In the genomic region with DNA sequence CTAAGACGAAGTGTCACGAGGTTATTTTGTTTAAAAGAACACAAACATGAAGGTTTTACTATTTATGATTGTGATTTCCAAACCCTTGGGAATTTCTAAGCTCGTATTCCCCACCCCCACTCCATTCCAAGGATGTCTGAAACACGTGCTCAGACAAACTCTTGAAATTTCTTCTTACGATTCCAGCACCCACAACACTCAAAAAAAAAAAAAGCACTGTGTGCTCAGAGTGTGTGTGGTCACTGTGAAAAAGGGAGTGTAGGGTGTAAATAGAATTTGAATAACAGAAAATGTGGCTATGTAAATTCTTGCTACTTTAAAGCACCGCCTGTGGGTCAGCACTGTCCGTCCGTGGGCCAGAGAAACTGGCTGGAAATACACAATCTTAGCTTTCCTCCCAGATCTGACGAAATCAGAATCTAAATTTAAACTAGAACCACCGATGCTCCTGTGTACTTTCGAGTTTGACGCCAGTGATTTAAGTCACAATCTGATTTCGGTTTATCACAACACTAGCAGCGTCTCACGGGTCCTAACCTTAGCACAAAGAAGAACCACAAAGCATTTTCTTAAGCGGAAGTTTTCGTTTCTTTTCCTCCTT, we compare ENCODE assay signal across 8 mouse cellular contexts. TPM values are rescaled to one million over a fixed set of nuclear protein-coding genes. Genes with fewer than 3 reads are reported as not detected.
DNase-seq lines count a peak whose midpoint lies in the region; ATAC-seq lines count a peak whose summit lies in the region.

No protein-coding gene starts in this region.

- H3K4me2 ChIP-seq in embryonic facial prominence, embryonic 12.5 days (replicated peaks) = peak overlapping the region; percentile 45
- peak overlapping the region; percentile 43 for H3K4me2 ChIP-seq in intestine, embryonic 16.5 days (ENCODE audit: low read depth, low read length)
- peak overlapping the region; percentile 45 for H3K4me2 ChIP-seq in midbrain, embryonic 11.5 days

- peak overlapping the region; percentile 75 for H3K9ac ChIP-seq in embryonic facial prominence, embryonic 12.5 days
- peak overlapping the region; percentile 83 for H3K9ac ChIP-seq in intestine, embryonic 16.5 days (ENCODE audit: low read depth, low read length)
- H3K9ac ChIP-seq in midbrain, embryonic 11.5 days (ENCODE audit: low read length) = peak overlapping the region; percentile 80

- H3K9me3 ChIP-seq in embryonic facial prominence, embryonic 12.5 days = no peaks in the 10 kb centered on the region
- H3K9me3 ChIP-seq in intestine, embryonic 16.5 days (ENCODE audit: control insufficient read depth, low read length) = no peaks in the 10 kb centered on the region
- no peaks in the 10 kb centered on the region for H3K9me3 ChIP-seq in midbrain, embryonic 11.5 days (ENCODE audit: control insufficient read depth, low read length)

- H3K27ac ChIP-seq in embryonic facial prominence, embryonic 12.5 days = peak overlapping the region; percentile 94
- H3K27ac ChIP-seq in intestine, embryonic 16.5 days (ENCODE audit: low read length) = peak overlapping the region; percentile 90
- H3K27ac ChIP-seq in midbrain, embryonic 11.5 days (ENCODE audit: low read depth, low read length) = peak overlapping the region; percentile 65; the same call in 1 of the 2 replicates

- no peaks in the 10 kb centered on the region for H3K4me1 ChIP-seq in embryonic facial prominence, embryonic 12.5 days
- H3K4me1 ChIP-seq in intestine, embryonic 16.5 days (ENCODE audit: control insufficient read depth, insufficient read depth, low read length) = no peaks in the 10 kb centered on the region; the same call in 1 of the 2 replicates
- H3K4me1 ChIP-seq in midbrain, embryonic 11.5 days (ENCODE audit: control insufficient read depth, insufficient read depth, low read length) = 0 out of 2 replicates have a peak, but pooled peaks cover 3% of the 10 kb centered on the region

- 15% methylated on average over 17 of the region's 17 CpGs for WGBS in embryonic facial prominence, embryonic 12.5 days
- 19% methylated on average over 17 of the region's 17 CpGs for WGBS in intestine, embryonic 16.5 days
- WGBS in midbrain, embryonic 11.5 days = 28% methylated on average over 17 of the region's 17 CpGs

- no peaks in the 10 kb centered on the region for H3K27me3 ChIP-seq in embryonic facial prominence, embryonic 12.5 days
- no peaks in the 10 kb centered on the region for H3K27me3 ChIP-seq in intestine, embryonic 16.5 days (replicated peaks; ENCODE audit: control insufficient read depth, insufficient read depth, low read length)
- H3K27me3 ChIP-seq in midbrain, embryonic 11.5 days (ENCODE audit: control insufficient read depth, insufficient read depth, low read length) = peaks cover 10% of the 10 kb centered on the region; the same call in 1 of the 2 replicates

- H3K36me3 ChIP-seq in embryonic facial prominence, embryonic 12.5 days = no peaks in the 10 kb centered on the region
- no peaks in the 10 kb centered on the region for H3K36me3 ChIP-seq in intestine, embryonic 16.5 days (ENCODE audit: control insufficient read depth, insufficient read depth, low read length)
- H3K36me3 ChIP-seq in midbrain, embryonic 11.5 days (ENCODE audit: control insufficient read depth, insufficient read depth, low read length) = no peaks in the 10 kb centered on the region

- H3K4me3 ChIP-seq in embryonic facial prominence, embryonic 12.5 days = peak overlapping the region; percentile 54
- peak overlapping the region; percentile 67 for H3K4me3 ChIP-seq in intestine, embryonic 16.5 days (ENCODE audit: low read length)
- peak overlapping the region; percentile 56 for H3K4me3 ChIP-seq in midbrain, embryonic 11.5 days (ENCODE audit: low read depth, low read length)

- peak; percentile 41; the same call in 1 of the 2 replicates for ATAC-seq in cerebellum, adult (ENCODE audit: insufficient number of reproducible peaks, low FRiP score, low TSS enrichment)
- ATAC-seq in embryonic facial prominence, embryonic 12.5 days (ENCODE audit: insufficient number of reproducible peaks, insufficient read depth, low FRiP score, low TSS enrichment) = no peak
- ATAC-seq in intestine, embryonic 16.5 days = peak; percentile 46
- ATAC-seq in midbrain, embryonic 11.5 days (ENCODE audit: low FRiP score) = peak; percentile 20; the same call in 1 of the 2 replicates

- no peak for DNase-seq in cerebellum, postnatal 14 days
- DNase-seq in 3T3-L1 (ENCODE audit: low read depth, low spot score) = peak; percentile 50
- DNase-seq in midbrain, embryonic 11.5 days (ENCODE audit: low spot score, missing footprints) = no peak
- no peak for DNase-seq in thymus, postnatal 0 days (ENCODE audit: low spot score)
- DNase-seq in adrenal gland, adult 2 months = no peak

RNA-seq across cellular contexts. Expression of a gene that starts 0.8 kb away (rescaled TPM):
- polyA plus RNA-seq in embryonic facial prominence, embryonic 12.5 days (2016; fragmentation: Nextera tagmentation; extraction: Ambion mirVana) = 25.5 and 27.1 TPM in 2 replicates
- polyA plus RNA-seq in intestine, embryonic 16.5 days (2015; fragmentation: Nextera tagmentation; extraction: Ambion mirVana) = 16.8 and 17.9 TPM in 2 replicates
- 18.3 and 22.8 TPM in 2 replicates for polyA plus RNA-seq in midbrain, embryonic 11.5 days (2014; fragmentation: Nextera tagmentation; extraction: Ambion mirVana)
- 15.3 TPM in 2 replicates for polyA plus RNA-seq in thymus, postnatal 0 days (2015; fragmentation: Nextera tagmentation; extraction: Ambion mirVana)
- 10 to 100 TPM; 19.7 to 21.4 TPM for total RNA-seq in adrenal gland, adult 2 months (2021)
- polyA plus RNA-seq in adrenal gland, adult 2 months (2012; rRNA removed) = 2.7 and 6.7 TPM in 2 replicates

RNA-seq across cellular contexts. Expression of a gene that starts 28.9 kb away (rescaled TPM):
- polyA plus RNA-seq in embryonic facial prominence, embryonic 12.5 days (2016; fragmentation: Nextera tagmentation; extraction: Ambion mirVana) = 4.1 and 5.2 TPM in 2 replicates
- polyA plus RNA-seq in intestine, embryonic 16.5 days (2015; fragmentation: Nextera tagmentation; extraction: Ambion mirVana) = 1.7 and 3.3 TPM in 2 replicates
- polyA plus RNA-seq in midbrain, embryonic 11.5 days (2014; fragmentation: Nextera tagmentation; extraction: Ambion mirVana) = 4.7 and 4.9 TPM in 2 replicates
- 4.6 and 5.1 TPM in 2 replicates for polyA plus RNA-seq in thymus, postnatal 0 days (2015; fragmentation: Nextera tagmentation; extraction: Ambion mirVana)
- total RNA-seq in adrenal gland, adult 2 months (2021) = under 1 TPM in 1 of 2 experiments, not detected in 1; 0.59 TPM
- 0.04 TPM in 2 replicates for polyA plus RNA-seq in adrenal gland, adult 2 months (2012; rRNA removed)
